Mouse (Mus musculus): ENCODE results near the gene Phtf2. TPM values are rescaled to one million over a fixed set of nuclear protein-coding genes. Genes with fewer than 3 reads are reported as not detected.

Gene Phtf2
- 26.5 and 27.0 TPM in 2 replicates for polyA plus RNA-seq (2015; fragmentation: Nextera tagmentation; extraction: Ambion mirVana)

DNA sequence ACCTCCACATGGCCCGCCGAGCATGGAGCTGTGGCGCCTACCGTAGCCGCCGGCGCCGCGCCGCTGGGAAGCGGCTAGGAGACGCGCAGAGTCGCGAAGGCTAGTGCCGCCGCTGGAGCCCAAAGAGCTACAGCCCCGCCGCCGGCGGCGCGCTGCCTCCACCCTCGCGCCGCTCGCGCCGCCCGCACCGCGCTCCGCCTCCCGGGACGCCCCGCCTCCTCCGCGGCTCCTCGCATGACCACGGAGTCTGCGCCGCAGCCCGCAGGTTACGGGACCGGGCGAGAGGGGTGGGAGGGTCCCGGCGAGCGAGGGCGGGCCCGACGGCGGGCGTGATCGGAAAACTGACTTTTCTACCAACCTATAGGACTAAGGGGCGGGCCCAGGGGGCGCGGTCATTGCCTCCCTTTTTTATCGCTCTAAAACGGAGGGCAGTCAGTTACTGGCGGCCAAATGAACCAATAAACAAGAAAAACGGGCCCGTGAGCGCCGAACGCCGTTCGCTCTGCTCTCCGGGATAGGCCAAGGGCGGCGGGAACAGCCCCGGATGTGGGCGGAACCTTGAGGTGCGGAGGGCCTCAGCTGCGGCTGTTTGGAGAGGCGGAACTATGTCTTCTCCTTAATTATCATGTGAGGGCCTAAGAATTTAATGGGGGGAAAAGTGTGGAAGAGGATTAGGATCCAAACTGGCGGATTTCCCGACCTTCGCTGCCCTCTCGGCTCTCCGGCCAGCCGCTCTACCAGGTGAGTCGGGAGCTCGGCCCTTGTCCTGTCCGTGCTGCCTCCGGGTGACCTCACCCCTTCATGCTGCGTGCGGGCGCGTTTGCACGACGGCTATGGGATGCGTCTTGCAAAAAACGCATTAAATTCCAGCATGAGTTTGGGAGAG is at the start of gene Phtf2, which contains the start of gene Tmem60:
TSS of gene Phtf2 (minus strand) at position 210 of the 886 bp plus-strand sequence.
TSS of gene Tmem60 (plus strand) at position 277 of the 886 bp plus-strand sequence.
- peak within 1 kb of the TSS; percentile 83 for H3K9ac ChIP-seq
- peak within 1 kb of the TSS; percentile 73 for H3K4me2 ChIP-seq
- under 1% methylated on average over 94 of the region's 94 CpGs for WGBS
- H3K4me3 ChIP-seq = peak within 1 kb of the TSS; percentile 95
- H3K4me1 ChIP-seq = peaks cover 20% of the 10 kb centered on the region
- no peaks in the 10 kb centered on the region for H3K27me3 ChIP-seq (replicated peaks)
- H3K9me3 ChIP-seq = no peaks in the 10 kb centered on the region
- peak within 1 kb of the TSS; percentile 95 for H3K27ac ChIP-seq
- peak; percentile 99 for ATAC-seq (replicated peaks)
- H3K36me3 ChIP-seq (replicated peaks) = no peaks in the 10 kb centered on the region

GRCm38 (mm10) chr5:20931300-20931699 is 49.4 kb upstream of the Phtf2 start:
- Histone ChIP-seq H3K9me3 (no peaks in the 10 kb centered on the region), H3K4me2 (no peak overlapping the region), H3K4me1 (no peaks in the 10 kb centered on the region), H3K27ac (no peak overlapping the region), H3K4me3 (no peak overlapping the region), H3K27me3 (replicated peaks) (no peaks in the 10 kb centered on the region), H3K9ac (no peak overlapping the region), H3K36me3 (replicated peaks) (no peaks in the 10 kb centered on the region)
- 89% methylated on average over 3 of the region's 3 CpGs for WGBS
- no peak for ATAC-seq (replicated peaks)

GRCm38 (mm10) chr5:20930430-20930829 is 48.5 kb upstream of the Phtf2 start:
- Histone ChIP-seq H3K9ac (no peak overlapping the region), H3K4me1 (no peaks in the 10 kb centered on the region), H3K4me3 (no peak overlapping the region), H3K27me3 (replicated peaks) (no peaks in the 10 kb centered on the region), H3K4me2 (no peak overlapping the region), H3K36me3 (replicated peaks) (no peaks in the 10 kb centered on the region), H3K27ac (no peak overlapping the region), H3K9me3 (no peaks in the 10 kb centered on the region)
- no peak for ATAC-seq (replicated peaks)

- Histone ChIP-seq H3K27ac (no peak overlapping the region), H3K4me3 (no peak overlapping the region), H3K27me3 (replicated peaks) (no peaks in the 10 kb centered on the region), H3K4me1 (no peaks in the 10 kb centered on the region), H3K9me3 (no peaks in the 10 kb centered on the region), H3K36me3 (replicated peaks) (no peaks in the 10 kb centered on the region), H3K4me2 (no peak overlapping the region), H3K9ac (no peak overlapping the region)
- ATAC-seq (replicated peaks) = no peak
- WGBS = 84% methylated on average over 6 of the region's 6 CpGs
These were observed 47.8 kb upstream of the Phtf2 start for GRCm38 (mm10) chr5:20929669-20930151.

- 76% methylated on average over 3 of the region's 3 CpGs for WGBS
- Histone ChIP-seq H3K4me2 (no peak overlapping the region), H3K27me3 (replicated peaks) (no peaks in the 10 kb centered on the region), H3K4me3 (no peak overlapping the region), H3K27ac (no peak overlapping the region), H3K9ac (no peak overlapping the region), H3K36me3 (replicated peaks) (no peaks in the 10 kb centered on the region), H3K4me1 (no peaks in the 10 kb centered on the region), H3K9me3 (no peaks in the 10 kb centered on the region)
- no peak for ATAC-seq (replicated peaks)
These were observed 43.5 kb upstream of the Phtf2 start for GRCm38 (mm10) chr5:20925451-20925850.

- no peak for ATAC-seq (replicated peaks)
- no peak overlapping the region for H3K27ac ChIP-seq
- no peaks in the 10 kb centered on the region for H3K27me3 ChIP-seq (replicated peaks)
- no peaks in the 10 kb centered on the region for H3K4me1 ChIP-seq
- no peak overlapping the region for H3K4me3 ChIP-seq
- H3K9me3 ChIP-seq = no peaks in the 10 kb centered on the region
- H3K4me2 ChIP-seq = no peak overlapping the region
- H3K9ac ChIP-seq = no peak overlapping the region
- H3K36me3 ChIP-seq (replicated peaks) = no peaks in the 10 kb centered on the region
- 79% methylated on average over 3 of the region's 3 CpGs for WGBS
These were observed 42.7 kb upstream of the Phtf2 start for GRCm38 (mm10) chr5:20924608-20925007.

DNA sequence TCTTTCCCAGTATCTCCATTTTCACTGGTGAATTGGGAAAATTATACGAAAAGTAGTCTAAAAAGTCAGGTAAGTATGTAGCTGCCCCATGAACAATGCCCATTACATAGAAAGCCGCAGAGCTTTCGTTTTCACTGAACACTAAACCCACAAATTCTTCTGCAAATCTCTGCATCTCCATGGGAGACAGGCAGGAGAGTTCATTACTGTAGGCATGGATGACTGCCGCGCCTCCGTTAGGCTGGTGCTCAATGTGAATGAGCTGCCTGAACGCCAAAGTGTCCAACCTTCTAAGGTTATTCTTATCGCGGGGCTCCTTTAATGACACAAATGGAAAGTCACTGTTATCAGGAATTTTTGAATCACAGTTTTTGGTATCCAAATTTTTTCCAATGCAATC is 37.6 kb upstream of the Phtf2 start:
- Histone ChIP-seq H3K27me3 (replicated peaks) (no peaks in the 10 kb centered on the region), H3K9ac (no peak overlapping the region), H3K27ac (no peak overlapping the region), H3K4me2 (no peak overlapping the region), H3K36me3 (replicated peaks) (no peaks in the 10 kb centered on the region), H3K4me1 (no peaks in the 10 kb centered on the region), H3K4me3 (no peak overlapping the region), H3K9me3 (no peaks in the 10 kb centered on the region)
- 61% methylated on average over 9 of the region's 9 CpGs for WGBS
- no peak for ATAC-seq (replicated peaks)

- no peak overlapping the region for H3K27ac ChIP-seq
- H3K9me3 ChIP-seq = no peaks in the 10 kb centered on the region
- no peak overlapping the region for H3K4me2 ChIP-seq
- no peak for ATAC-seq (replicated peaks)
- WGBS = 95% methylated on average over 4 of the region's 4 CpGs
- H3K9ac ChIP-seq = no peak overlapping the region
- no peaks in the 10 kb centered on the region for H3K4me1 ChIP-seq
- no peak overlapping the region for H3K4me3 ChIP-seq
- no peaks in the 10 kb centered on the region for H3K36me3 ChIP-seq (replicated peaks)
- no peaks in the 10 kb centered on the region for H3K27me3 ChIP-seq (replicated peaks)
These were observed 37.0 kb upstream of the Phtf2 start for GRCm38 (mm10) chr5:20918967-20919366.

GRCm38 (mm10) chr5:20913372-20914275 is 31.7 kb upstream of the Phtf2 start:
- Histone ChIP-seq H3K9me3 (no peaks in the 10 kb centered on the region), H3K27ac (no peak overlapping the region), H3K4me1 (no peaks in the 10 kb centered on the region), H3K4me2 (no peak overlapping the region), H3K27me3 (replicated peaks) (no peaks in the 10 kb centered on the region), H3K9ac (no peak overlapping the region), H3K4me3 (no peak overlapping the region), H3K36me3 (replicated peaks) (no peaks in the 10 kb centered on the region)
- ATAC-seq (replicated peaks) = peak; percentile 67
- WGBS = 77% methylated on average over 11 of the region's 11 CpGs

DNA sequence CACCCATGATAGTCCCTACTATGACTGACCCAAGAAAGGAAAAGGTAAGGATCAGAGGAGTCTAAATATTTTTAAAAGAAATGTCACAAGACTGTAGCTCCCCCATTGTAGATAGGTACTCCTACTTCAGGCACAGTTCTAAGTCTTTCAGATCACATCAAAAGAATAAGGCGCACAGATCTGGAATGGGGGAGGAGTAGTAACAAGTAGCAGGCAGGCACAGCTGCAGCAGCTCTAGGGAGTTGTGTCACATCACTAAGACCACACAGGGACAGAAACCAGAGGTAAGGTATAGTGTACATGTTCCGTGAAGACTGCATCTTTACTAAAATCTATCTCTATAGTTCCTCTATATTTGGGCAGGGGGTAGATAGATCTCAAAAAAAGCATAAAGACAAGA is 29.8 kb upstream of the Phtf2 start:
- Histone ChIP-seq H3K27ac (no peak overlapping the region), H3K4me3 (no peak overlapping the region)

GRCm38 (mm10) chr5:20906191-20906590 is 24.3 kb upstream of the Phtf2 start:
- no peak overlapping the region for H3K9ac ChIP-seq
- H3K4me3 ChIP-seq = no peak overlapping the region
- no peak for ATAC-seq (replicated peaks)
- no peak overlapping the region for H3K4me2 ChIP-seq
- no peaks in the 10 kb centered on the region for H3K9me3 ChIP-seq
- H3K27me3 ChIP-seq (replicated peaks) = no peaks in the 10 kb centered on the region
- H3K4me1 ChIP-seq = no peaks in the 10 kb centered on the region
- WGBS = 95% methylated on average over 7 of the region's 7 CpGs
- H3K27ac ChIP-seq = no peak overlapping the region
- H3K36me3 ChIP-seq (replicated peaks) = no peaks in the 10 kb centered on the region

More for the DNA sequence above, 29.8 kb upstream of the Phtf2 start:
- Histone ChIP-seq H3K4me2 (no peak overlapping the region), H3K4me1 (no peaks in the 10 kb centered on the region), H3K9me3 (no peaks in the 10 kb centered on the region), H3K27me3 (replicated peaks) (no peaks in the 10 kb centered on the region), H3K36me3 (replicated peaks) (no peaks in the 10 kb centered on the region), H3K9ac (no peak overlapping the region)
- no peak for ATAC-seq (replicated peaks)
- WGBS = 82% methylated on average over 2 of the region's 2 CpGs

DNA sequence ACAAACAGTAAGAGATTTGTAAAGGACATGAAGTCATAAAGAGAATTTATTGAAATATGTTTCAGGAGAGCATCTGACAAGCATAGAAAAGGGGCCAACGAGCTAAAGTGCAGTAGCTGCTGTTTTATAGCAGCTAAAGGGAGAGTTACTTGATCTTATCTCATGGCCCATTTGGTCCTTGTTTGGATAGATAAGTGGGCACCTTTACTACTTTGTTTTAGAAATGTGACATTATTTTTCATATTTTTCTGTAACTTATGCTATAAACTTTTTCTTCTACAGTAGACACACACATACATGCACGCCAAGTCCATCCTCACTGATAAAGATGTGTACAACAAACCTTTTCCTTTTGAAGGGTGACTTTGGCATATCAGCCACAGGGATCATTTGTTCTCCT is 23.5 kb upstream of the Phtf2 start:
- Histone ChIP-seq H3K27ac (no peak overlapping the region), H3K9me3 (no peaks in the 10 kb centered on the region), H3K4me2 (no peak overlapping the region), H3K9ac (no peak overlapping the region), H3K4me1 (no peaks in the 10 kb centered on the region), H3K4me3 (no peak overlapping the region), H3K36me3 (replicated peaks) (no peaks in the 10 kb centered on the region), H3K27me3 (replicated peaks) (no peaks in the 10 kb centered on the region)
- WGBS = 97% methylated on average over 2 of the region's 2 CpGs
- ATAC-seq (replicated peaks) = no peak
